Mouse (Mus musculus) heart, adult 18-20 months (tissue): ENCODE measurements around the gene Morc3. TPM values are rescaled to one million over a fixed set of nuclear protein-coding genes. Genes with fewer than 3 reads are reported as not detected.

Source experiments
- DNase-seq, 2 experiments: peaks; one replicate each; pipeline ENCODE4 v3.0.0; 2021 to 2022; ENCODE audit warnings: mixed read lengths in 1 of 2
- long read RNA-seq, 2 experiments: library from polyadenylated mRNA; stranded (forward); transcript quantifications; one replicate each; pipeline ENCODE4 v2.0.0; 2021
- total RNA-seq, 2 experiments: library from RNA; stranded (reverse); gene quantifications; 2 replicates each; pipeline ENCODE4 v1.2.3; 2021

Morc3 gene
- 10 to 100 TPM; 13.2 to 20.1 TPM for total RNA-seq
- long read RNA-seq, experiment 1, full-length matches to known transcripts: 6 of 8 reads
- long read RNA-seq, experiment 1, partial matches to known transcripts: 0 of 8 reads
- long read RNA-seq, experiment 1, other reads (novel, unspliced or antisense): 2 of 8 reads
- long read RNA-seq, experiment 2, full-length matches to known transcripts: 4 of 6 reads
- long read RNA-seq, experiment 2, partial matches to known transcripts: 0 of 6 reads
- long read RNA-seq, experiment 2, other reads (novel, unspliced or antisense): 2 of 6 reads

DNA sequence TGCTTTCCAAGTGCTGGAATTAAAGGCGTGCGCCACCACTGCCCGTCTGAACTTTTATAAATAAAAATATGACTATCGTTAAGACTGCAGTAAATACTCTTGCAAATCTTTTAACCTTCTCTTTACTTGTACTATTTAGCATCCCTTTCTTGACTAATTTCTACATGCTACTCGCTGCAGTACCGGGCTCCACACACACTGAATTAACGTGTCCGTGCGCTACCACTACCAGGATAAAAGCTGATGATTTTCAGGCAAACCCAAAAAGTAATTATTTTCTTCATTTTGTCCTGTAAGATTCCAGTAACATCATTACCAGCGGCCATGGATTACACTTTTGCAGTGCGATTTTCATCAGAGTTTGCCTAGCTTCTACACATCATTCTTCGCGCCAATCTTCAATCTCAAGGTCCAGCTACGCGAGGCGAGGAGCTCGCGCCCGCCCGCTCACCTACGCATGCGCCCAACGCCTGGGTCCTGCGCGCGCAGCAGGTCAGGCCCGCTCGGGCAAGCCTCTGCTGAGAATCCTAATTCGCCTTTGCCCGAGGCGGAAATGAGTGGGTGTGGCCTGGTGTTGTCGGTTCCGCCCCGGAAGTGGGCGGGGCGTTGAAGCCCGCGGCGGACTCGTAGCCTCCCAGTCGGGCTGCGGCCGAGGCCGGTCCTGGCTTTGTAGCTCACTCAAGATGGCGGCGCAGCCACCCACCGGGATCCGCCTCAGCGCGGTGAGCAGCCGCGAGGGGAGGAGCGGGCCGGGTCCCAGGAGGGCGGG is at the start of gene Morc3:
Gene Morc3 (plus strand): TSS at position 495 of the 769 bp plus-strand sequence.
- DNase-seq: peak; percentile 100

DNA sequence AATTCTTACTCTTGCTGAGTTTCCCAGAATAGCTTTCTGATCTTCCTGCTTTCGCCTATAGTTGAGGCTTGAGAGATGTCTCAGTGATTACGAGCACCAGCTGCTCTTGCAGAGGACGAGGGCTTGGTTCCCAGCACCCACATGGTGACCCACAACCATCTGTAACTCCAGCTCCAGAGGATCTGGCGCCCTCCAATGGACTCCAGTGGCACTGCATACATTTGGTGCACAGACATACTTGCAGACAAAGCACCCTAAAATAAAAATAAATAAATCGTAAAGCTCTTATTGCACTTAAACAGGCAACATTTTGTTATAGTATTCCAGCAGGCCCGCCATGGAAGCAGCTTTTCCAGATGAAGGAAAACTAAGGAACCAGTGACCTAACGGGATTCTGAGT is 47.7 kb upstream of the Morc3 start:
- no peak for DNase-seq

DNA sequence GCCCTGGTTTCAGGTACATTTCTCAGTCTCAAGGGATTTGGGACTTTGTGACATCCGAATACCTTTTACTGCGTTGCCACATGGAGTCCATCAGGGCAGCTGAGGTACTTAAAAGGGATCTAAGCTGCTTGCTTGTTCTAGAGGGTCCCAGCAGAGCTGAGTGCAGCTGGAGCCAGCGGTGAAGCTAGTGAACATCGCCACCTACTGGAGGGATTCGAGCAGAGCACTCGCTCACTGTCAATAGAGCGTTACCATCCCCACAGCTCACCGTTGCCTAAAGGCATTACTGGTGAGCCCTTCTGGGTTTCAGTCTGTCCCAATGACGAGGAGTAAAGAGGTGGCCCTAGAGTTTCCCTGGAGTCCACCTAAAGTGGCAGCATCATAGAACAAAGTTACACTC is 46.1 kb upstream of the Morc3 start:
- peak; percentile 45 to 77 for DNase-seq

DNA sequence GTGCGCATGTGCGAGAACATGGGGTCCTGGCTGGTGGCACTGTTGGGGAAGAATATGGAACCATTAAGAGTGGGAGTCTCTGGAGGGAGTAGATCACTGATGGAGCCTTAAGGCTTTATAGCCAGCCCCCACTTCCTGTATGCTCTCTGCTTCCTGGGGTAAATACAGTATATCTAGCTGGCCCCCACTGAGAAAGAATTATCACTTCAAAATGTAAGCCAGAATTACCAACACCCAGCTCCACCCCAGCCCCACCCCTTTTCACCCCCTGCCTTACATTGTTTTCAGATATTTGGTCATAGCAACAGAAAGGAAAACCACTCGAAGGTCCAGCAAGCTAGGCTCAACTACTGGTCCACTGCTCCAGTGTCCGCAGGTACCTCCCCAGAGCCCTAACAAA is 43.5 kb upstream of the Morc3 start:
- DNase-seq: no peak

DNA sequence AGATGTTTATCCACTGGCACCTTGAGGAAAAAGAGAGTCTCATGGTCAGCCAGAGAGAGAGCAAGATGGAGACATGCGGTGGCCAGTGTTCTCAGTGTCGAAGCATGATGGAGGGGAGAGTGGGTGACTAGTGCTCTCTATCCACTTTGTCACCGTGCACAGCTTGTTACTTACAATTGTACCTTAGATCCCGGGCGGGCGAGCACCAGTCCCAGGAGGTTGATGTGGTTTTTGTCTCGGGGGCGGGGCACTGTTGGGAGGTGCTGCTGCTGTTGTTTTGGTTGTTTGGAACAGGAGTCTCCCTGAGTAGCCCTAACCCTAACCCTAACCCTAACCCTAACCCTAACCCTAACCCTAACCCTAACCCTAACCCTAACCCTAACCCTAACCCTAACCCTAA is 43.0 kb upstream of the Morc3 start:
- no peak for DNase-seq

DNA sequence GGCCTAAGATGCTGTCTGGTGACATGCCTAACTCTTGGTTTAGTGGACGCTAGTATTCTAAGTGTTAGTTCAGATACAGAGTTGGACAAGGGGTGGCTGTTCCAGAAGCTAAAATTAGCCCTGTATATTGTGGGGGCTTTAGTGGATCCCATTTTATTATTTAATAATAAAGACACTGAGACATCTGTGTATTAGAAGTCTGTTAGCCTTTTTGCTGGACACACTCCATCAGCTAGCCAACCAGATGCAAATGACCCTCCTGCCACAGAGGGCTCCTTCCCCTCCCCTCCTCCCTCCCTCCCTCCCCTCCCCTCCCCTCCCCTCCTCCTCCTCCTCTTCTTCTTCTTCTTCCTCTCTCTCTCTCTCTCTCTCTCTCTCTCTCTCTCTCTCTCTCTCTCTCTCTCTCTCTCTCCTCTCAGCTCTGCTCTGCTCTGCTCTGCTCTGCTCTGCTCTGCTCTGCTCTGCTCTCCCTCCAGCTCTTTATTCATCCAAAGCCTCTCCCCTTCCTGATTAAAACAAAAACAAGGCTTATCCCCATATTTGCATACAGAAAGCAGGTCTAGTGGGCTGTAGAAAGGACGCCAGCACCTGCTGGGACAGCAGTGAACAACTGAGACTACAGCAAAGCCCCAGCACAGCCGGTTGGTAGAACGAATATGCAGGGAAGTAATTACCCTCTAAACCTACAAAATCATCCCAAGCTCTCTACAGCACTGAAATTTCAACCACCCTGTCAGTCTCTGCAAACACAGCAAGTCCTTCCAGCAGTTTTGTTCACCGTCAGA is 41.8 kb upstream of the Morc3 start:
- no peak for DNase-seq

DNA sequence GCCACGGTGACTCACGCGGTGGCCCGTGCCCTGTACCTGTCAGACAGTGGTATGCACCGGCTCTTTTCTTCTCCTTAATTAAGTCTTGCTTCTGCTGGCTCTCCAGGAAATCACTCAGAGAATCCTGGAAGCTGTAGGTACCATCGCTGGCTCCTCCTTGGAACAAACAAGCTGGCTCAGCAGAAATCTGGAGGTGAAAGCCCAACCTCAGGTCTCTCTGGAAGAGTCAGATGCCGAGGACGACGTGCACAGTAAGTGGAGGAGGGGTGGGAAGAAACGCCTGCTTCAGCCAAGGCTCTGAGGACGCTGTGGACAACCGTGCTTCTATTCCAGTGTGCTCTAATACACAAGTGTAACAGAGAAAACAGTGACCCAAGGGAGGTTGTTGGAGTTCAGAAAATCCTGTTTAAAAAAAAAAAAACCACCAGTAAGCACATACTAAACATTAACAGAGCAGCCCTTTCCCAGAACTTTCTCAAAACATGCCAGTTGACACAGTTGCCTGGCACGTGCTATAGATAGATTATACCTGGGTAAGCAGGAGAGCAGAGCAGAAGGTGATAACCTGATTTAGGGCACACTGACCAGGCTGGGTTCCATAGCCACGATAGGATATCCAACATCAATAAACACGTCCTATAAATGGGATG is 38.8 kb upstream of the Morc3 start:
- DNase-seq: no peak

DNA sequence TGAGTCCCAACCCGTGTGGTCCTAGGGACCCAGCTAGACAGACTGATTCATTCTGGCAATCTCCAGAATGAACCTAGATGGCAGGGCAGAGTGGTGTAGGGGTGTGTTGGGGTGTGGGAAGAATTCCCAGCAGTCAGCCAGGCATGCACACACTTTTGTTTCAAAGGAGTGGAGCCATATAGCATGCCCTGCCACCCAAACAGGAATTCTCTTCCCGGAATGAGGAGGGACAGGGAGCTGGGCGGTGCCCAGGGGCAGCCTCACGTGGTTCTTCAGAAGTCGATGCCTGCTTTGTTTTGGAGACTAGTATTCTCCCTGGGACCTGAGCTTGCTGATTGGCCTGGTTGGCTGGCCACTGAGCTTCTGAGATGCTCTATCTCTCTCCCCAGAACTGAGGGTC is 37.1 kb upstream of the Morc3 start:
- no peak for DNase-seq

DNA sequence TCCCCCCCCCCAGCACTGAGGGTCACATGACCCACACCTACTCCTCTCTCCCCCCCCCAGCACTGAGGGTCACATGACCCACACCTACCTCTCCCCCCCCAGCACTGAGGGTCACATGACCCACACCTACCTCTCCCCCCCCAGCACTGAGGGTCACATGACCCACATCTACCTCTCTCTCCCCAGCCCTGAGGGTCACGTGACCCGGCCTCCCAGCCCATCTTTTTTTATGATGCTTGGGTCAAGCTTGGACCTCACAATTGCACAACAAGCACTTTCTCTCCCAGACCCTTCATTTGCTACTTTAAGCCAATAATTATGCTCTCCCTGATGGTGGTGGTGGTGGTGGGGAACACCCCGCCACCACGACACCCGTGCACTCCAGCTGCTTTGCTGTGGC is 36.5 kb upstream of the Morc3 start:
- no peak for DNase-seq

DNA sequence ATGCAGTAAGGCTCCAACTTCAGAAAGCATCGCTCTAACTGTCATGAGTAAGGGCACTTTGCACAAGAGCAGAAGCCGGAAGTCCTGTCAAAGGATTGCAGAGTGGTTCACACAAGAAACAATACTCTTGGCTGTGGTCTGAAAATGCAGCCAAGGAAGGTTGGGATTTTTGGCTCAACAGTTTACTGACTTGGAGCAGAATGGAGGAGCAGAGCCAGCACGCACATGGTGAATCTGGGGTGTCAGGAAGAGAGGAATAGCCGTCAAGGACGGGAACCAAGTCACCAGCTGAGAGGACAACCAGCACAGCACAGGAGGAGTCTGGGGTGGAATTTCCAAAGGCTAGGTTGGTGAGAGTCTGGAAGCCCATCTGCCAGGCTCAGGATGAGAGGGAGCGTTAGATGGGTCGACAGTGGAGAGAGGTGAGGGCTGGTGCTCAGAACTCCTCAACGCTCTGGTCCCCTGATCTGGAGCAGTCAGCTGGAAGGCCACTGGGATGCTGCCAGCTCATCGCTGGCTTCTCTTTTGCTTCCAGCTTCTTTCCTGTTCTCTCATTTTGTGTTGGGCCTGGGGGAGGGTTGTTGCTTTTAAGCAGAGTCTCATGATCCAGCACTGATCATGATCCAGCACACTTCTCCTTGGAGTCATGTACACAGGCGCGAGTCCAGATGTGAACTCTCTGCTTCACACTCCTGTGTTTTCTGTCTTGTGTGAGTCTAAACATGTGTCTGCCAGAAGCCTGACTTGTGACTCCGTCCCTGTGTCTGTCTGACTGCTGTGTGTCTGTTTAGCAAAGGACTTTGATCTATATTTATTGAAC is 34.7 kb upstream of the Morc3 start:
- DNase-seq: peak; percentile 26 to 29

DNA sequence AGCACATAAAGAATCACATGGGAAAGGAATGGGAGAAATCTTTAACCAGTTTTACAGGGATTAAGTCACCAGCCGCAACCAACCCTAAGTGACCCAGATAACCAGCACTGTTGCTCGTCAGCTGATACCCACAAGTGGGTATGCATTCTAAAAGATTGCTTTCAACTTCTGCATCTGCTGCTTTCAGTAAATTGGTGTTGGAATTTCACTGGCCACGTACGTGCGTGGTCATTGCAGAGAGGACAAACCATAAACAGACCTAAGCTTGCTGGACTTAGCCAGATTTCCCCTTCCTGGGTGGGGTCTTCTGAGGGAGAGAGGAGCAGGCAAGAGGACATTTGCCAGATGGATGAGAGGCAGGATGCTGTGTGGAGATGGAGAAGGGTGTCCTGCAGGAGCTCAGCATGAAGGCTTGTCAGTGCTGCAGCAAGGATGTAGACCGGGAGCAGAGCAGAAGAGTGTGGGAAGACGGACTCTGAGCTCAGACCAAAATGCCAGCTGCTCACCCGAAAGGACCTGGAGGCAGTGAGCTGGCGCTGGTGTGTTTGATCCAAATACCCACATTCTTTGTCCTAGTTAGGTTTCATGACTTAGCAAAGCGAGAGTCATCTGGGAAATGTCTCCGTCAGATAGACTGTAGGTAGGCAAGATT is 34.0 kb upstream of the Morc3 start:
- no peak for DNase-seq

DNA sequence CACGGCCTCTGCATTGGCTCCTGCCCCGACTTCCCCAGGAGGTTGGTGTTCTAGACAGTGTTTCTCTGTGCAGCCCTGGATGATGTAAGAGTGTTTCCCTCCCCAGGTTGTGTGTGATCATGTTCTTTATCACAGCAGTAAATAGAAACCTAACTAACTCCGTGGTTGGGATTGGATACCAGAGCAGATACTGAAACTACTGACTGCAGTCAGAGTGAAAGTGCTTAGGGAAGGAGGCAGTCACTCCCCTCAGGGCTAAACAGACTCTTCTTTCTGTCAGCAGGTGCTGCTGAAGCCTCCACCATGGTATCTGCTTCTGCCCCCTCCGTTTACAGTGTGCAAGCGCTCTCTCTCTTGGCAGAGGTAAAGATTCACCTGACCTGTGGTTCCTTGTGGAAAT is 33.3 kb upstream of the Morc3 start:
- no peak for DNase-seq

DNA sequence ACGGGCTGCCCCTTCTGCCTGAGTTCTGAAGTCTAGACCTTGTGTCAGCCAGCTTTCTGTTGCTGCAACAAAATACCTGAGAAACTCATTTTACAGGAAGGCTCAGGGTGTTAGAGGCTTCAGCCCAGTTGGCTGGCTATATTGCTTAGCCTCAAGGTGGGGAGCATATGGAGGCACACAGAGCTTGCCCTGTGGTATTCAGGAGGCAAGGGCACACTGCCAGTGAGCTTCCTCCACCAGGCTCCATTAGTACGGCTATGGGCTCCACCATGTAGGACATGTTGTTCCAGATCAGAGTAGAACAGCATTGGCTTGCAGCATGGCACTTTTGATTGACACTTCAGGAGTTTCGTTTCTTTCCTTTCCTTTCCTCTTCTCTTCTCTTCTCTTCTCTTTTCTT is 32.9 kb upstream of the Morc3 start:
- no peak for DNase-seq

DNA sequence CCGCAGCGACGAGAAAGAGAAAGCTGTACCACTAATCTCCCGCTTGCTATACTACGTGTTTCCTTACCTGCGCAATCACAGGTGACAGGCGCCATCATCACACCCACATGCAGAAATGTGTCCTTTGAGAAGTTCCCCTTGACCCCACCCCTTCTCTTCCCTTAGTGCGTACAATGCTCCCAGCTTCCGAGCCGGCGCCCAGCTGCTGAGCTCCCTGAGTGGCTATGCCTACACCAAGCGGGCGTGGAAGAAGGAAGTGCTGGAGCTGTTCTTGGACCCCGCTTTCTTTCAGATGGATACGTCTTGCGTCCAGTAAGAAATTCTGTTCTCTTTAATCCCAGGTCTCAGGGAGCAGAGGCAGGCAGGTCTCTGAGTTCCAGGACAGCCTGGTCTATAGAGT is 32.0 kb upstream of the Morc3 start:
- DNase-seq: no peak

DNA sequence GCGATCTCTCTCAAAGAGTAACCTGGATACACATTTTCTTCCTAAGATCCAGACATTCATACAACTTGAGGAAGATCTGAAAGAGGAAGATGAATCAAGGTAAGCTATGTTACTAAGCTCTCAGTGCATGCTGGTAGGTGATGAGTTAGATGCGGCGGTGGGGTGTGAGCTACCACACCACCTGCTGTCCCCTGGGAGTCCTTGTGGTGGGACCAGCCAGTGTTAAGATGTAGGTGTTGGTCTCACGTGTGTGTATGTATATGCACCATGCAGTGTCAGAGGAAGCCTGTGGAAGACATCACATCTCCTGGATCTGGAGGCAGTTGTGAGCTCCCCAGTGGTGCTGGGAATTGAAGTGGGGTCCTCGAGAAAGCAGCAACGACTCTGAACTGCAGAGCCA is 24.8 kb upstream of the Morc3 start:
- DNase-seq: no peak

DNA sequence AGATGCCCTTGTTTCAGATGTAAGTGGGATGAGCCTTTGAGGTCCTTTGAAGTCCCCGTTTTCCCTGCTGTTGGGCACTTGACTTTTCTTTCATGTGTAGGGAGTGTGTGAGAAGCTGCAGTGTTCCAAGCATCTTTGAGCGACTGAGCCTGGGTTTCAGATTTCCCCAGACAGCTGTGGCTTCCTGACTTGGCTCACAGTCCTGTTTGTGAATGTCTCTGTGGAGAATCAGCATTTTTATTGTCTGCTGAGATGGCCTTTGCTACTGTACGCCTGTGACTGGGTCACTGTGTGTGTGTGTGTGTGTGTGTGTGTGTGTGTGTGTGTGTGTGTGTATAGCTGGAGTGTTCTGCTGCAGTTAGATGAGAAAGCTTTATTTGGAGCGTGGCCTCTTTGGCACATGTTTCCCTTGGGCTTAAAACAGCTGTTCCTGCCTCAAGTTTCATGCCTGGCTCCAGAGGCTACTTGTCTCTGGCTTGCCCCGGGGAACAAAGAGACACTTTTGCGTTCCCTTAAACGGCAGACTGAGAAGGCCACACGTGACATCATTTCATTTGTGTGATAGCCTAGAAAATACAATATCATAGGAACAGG is 23.9 kb upstream of the Morc3 start:
- peak; percentile 73 to 82 for DNase-seq

DNA sequence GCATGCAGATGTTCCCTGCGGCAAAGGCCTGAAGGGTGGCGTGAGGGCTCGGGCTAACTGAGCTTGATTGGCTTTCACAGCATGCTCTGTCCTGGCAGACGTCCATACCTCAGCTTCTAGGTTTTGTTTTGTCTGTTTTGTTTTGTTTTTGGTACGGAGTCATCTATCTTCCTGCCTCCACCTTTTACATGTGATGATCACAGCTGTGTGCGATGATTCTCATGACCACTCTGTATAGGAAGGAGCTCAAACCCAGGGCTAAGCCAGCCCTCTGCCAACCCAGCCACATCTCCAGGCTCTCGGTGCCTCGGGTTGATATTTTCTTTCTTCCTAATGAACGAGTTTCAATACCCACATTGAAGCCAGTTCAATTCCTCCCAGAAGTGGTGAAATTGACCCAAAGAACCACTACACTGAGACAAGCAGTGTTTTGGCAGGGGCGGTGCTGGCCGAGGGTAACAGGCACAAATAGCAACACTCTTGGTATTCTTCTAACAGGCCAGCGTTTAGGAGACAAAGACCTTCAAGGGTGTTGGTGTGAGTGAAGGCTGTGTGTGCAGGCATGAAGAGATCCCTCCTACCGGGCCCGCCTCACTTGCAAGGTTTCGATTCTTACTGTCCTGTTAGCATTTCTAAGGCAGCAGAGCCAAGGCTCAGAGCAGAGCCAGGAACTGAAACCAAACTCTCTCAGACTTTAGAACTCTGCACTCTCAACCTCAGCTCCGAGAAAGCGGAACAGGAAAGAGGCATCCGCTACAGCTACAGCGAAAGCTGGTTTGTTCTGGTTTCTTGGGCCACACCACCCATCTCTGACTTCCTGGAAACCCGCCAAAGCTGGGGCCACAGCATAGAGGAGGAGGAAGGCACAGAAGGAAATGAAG is 15.8 kb upstream of the Morc3 start:
- peak; percentile 85 to 94 for DNase-seq

DNA sequence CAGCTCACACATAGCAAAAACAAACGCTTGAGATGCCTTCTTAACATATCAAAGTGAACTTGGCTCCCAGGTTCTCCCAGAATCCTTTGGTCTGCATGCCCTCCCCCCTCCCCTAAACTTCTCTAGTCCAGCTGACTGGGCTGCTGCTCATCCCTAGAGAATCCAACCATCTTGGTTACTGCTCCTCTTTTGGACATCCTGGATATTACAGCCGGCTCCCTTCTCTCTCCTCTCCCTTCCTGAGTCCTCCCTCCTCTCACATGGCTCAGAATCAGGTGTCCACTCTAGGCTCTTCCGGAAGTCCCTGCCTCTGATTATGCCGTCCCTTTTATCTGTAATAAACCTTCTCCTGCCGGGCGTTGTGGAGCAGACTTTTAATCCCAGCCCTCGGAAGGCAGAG is 15.1 kb upstream of the Morc3 start:
- peak; percentile 35 to 44 for DNase-seq

DNA sequence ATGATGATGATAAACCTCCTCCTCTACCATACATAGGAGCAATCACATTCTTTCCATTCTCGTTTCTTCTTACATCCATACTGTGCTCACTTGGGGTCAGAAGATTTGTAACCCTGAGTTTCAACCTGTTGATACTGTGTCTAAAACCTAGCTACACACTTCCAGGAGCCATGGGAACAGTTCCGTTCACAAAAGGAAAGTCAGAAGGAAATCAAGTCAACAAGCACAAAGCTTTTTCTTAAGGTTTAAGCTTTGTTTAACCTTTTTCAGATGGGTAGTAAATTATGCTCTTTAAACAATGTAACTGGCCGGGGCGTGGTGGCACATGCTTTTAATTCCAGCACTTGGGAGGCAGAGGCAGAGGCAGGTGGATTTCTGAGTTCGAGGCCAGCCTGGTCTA is 14.6 kb upstream of the Morc3 start:
- no peak for DNase-seq
